Mouse (Mus musculus): ENCODE results near the gene Mtrex. TPM values are rescaled to one million over a fixed set of nuclear protein-coding genes. Genes with fewer than 3 reads are reported as not detected.

Mtrex gene
- total and polyA plus RNA-seq, 3 experiments = 57.4 to 96.5 (median 62.2) TPM

DNA sequence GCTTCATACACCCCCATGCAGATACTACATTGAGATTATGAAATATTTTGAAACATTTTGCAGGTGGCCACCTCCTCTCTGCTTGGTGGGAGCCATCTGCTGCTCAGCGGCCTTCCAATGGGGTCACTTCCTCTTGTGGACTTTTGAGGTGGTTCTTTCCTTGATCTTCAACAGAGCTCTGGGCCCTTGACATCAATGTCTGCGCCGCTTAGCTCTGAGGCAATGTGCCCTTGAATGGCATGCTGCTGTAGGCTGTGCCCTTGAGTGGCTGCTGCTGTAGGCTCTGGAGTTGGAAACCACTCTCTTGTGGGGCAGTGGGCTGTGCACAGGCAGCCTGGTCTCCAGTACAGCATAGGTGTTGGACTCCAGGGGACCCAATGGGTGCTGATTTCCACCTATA is 81.3 kb downstream of the Mtrex start:
- no peaks in the 10 kb centered on the region for H3K36me3 ChIP-seq (ENCODE audit: control insufficient read depth in 1 of 2, insufficient read depth in 2 of 2, low read length in 2 of 2)
- no peak overlapping the region for H3K27ac ChIP-seq (ENCODE audit: control insufficient read depth, low read depth, low read length)
- no peak overlapping the region for H3K9ac ChIP-seq (ENCODE audit: control insufficient read depth, low read depth, low read length, poor library complexity, severe bottlenecking)
- no peak overlapping the region for H3K4me3 ChIP-seq (ENCODE audit: control insufficient read depth in 1 of 2, insufficient read depth in 1 of 2, low read depth in 2 of 2, low read length in 2 of 2)
- DNase-seq (ENCODE audit: low read depth, low spot score) = no peak
- TF ChIP-seq RAD21 (IDR thresholded peaks at IDR 0.05; ENCODE audit: low read depth, low read length) = no peak
- TF ChIP-seq MYB (IDR thresholded peaks at IDR 0.05; ENCODE audit: low read depth, low read length) = no peak
- no peak for TF ChIP-seq GATA1 (IDR thresholded peaks at IDR 0.05; ENCODE audit: low read depth, low read length)
- TF ChIP-seq USF2 (IDR thresholded peaks at IDR 0.05; ENCODE audit: borderline replicate concordance in 1 of 2, insufficient read depth in 1 of 2, low read depth in 1 of 2, low read length in 2 of 2) = no peak
- H3K79me2 ChIP-seq (ENCODE audit: control insufficient read depth, insufficient read depth, low read length, poor library complexity) = no peaks in the 10 kb centered on the region
- no peaks in the 10 kb centered on the region for H3K9me3 ChIP-seq (replicated peaks; ENCODE audit: insufficient read depth, low read length)
- H3K27me3 ChIP-seq (ENCODE audit: control insufficient read depth in 1 of 2, insufficient read depth in 2 of 2, low read length in 2 of 2) = no peaks in the 10 kb centered on the region
- H3K4me1 ChIP-seq (ENCODE audit: control insufficient read depth in 1 of 2, insufficient read depth in 2 of 2, low read length in 2 of 2) = no peaks in the 10 kb centered on the region

DNA sequence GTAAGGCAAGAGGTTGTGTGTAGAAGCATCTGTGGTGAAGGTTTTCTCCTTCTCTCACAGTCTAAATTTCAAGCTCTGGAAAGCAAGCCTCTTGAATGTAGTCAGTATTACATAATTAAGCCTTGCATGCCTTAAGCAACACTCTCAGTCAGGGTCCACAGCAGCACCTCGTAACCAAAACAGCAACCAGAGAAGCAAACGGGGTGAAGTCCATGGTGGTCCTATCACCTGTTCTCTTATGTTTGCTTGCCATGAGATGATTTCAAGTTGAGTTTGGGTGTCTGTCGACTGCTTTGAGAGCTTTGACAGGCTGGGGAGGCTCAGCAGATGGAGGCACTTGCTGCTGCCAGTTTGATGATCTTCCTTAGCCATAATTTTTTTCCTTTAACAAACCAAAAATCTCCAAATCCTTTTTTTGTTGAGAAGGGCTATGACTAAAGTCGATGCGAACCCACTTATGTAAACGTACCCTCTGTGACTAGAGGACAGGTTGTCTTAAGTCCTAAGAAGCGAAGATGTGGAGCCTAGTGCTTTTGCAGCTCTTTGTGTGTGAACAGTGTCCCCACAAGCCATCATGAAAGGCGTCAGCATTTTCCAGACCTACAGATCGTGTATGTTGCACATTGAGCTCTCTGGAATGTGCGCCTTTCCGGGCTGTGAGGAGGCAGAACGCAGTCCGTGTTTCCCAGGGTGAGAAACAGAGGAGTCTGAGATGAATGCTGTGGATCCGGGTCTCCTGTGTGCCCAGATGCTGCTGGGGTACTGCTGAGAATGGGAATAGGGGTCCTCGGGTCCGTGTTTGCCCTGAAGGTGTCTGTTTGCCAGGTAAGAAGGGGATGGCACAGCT is 86.7 kb downstream of the Mtrex start:
- no peaks in the 10 kb centered on the region for H3K79me2 ChIP-seq (ENCODE audit: control insufficient read depth, insufficient read depth, low read length, poor library complexity)
- no peak overlapping the region for H3K27ac ChIP-seq (ENCODE audit: control insufficient read depth, low read depth, low read length)
- peaks cover 21 to 24% of the 10 kb centered on the region in 2 experiments for H3K4me1 ChIP-seq (ENCODE audit: control insufficient read depth in 1 of 2, insufficient read depth in 2 of 2, low read length in 2 of 2)
- H3K9ac ChIP-seq (ENCODE audit: control insufficient read depth, low read depth, low read length, poor library complexity, severe bottlenecking) = no peak overlapping the region
- DNase-seq (ENCODE audit: low read depth, low spot score) = no peak
- H3K9me3 ChIP-seq (replicated peaks; ENCODE audit: insufficient read depth, low read length) = no peaks in the 10 kb centered on the region
- H3K27me3 ChIP-seq (ENCODE audit: control insufficient read depth in 1 of 2, insufficient read depth in 2 of 2, low read length in 2 of 2) = no peaks in the 10 kb centered on the region
- H3K36me3 ChIP-seq (ENCODE audit: control insufficient read depth in 1 of 2, insufficient read depth in 2 of 2, low read length in 2 of 2) = peaks cover 0 to 26% of the 10 kb centered on the region in 2 experiments; a peak in 2 of 4 replicates
- TF ChIP-seq CTCF (IDR thresholded peaks at IDR 0.05 in 2 of 3, conservative IDR thresholded peaks at IDR 0.05 in 1 of 3; ENCODE audit: control insufficient read depth in 1 of 3, insufficient read depth in 1 of 3, low read depth in 2 of 3, low read length in 3 of 3, poor library complexity in 1 of 3, severe bottlenecking in 1 of 3) = no peak
- TF ChIP-seq RCOR1 (IDR thresholded peaks at IDR 0.05; ENCODE audit: low read depth, low read length) = no peak
- TF ChIP-seq TAL1 (IDR thresholded peaks at IDR 0.05; ENCODE audit: low read length) = no peak
- TF ChIP-seq MEF2A (IDR thresholded peaks at IDR 0.05; ENCODE audit: extremely low read depth, insufficient replicate concordance, low read depth, low read length, poor library complexity, severe bottlenecking) = no peak
- TF ChIP-seq SIN3A (IDR thresholded peaks at IDR 0.05; ENCODE audit: low read length) = no peak
- no peak for TF ChIP-seq USF2 (IDR thresholded peaks at IDR 0.05; ENCODE audit: borderline replicate concordance in 1 of 2, insufficient read depth in 1 of 2, low read depth in 1 of 2, low read length in 2 of 2)
- no peak for TF ChIP-seq MAX (IDR thresholded peaks at IDR 0.05; ENCODE audit: low read length)
- TF ChIP-seq ZKSCAN1 (IDR thresholded peaks at IDR 0.05; ENCODE audit: low read depth, low read length) = no peak
- no peak for TF ChIP-seq BHLHE40 (IDR thresholded peaks at IDR 0.05; ENCODE audit: borderline replicate concordance, low read depth, low read length)
- no peak for TF ChIP-seq NRF1 (IDR thresholded peaks at IDR 0.05; ENCODE audit: insufficient read depth, low read depth, low read length, poor library complexity, severe bottlenecking)
- no peak for TF ChIP-seq MYC (IDR thresholded peaks at IDR 0.05; ENCODE audit: low read depth, low read length)
- no peak for TF ChIP-seq RAD21 (IDR thresholded peaks at IDR 0.05; ENCODE audit: low read depth, low read length)
- TF ChIP-seq CHD1 (IDR thresholded peaks at IDR 0.05; ENCODE audit: low read depth, low read length) = no peak
- no peak for TF ChIP-seq UBTF (IDR thresholded peaks at IDR 0.05; ENCODE audit: borderline replicate concordance, insufficient read depth, low read depth, low read length)
- TF ChIP-seq CHD2 (IDR thresholded peaks at IDR 0.05; ENCODE audit: low read length) = no peak
- no peak for TF ChIP-seq EP300 (IDR thresholded peaks at IDR 0.05; ENCODE audit: low read depth in 1 of 2, low read length in 2 of 2)
- no peak for TF ChIP-seq JUND (IDR thresholded peaks at IDR 0.05; ENCODE audit: low read depth, low read length)
- TF ChIP-seq TBP (IDR thresholded peaks at IDR 0.05; ENCODE audit: low read depth, low read length) = no peak
- TF ChIP-seq USF1 (IDR thresholded peaks at IDR 0.05; ENCODE audit: low read depth, low read length) = no peak
- no peak for TF ChIP-seq ZC3H11A (IDR thresholded peaks at IDR 0.05; ENCODE audit: low read depth, low read length)
- H3K4me3 ChIP-seq (ENCODE audit: control insufficient read depth in 1 of 2, insufficient read depth in 1 of 2, low read depth in 2 of 2, low read length in 2 of 2) = no peak overlapping the region

All from MEL (cell line).